Mouse (Mus musculus) R1 (cell line): ENCODE results near the gene Olfr495.

Source experiments
- DNase-seq: peaks from one replicate; pipeline ENCODE4 v3.0.0-alpha.2; 2018; ENCODE audit warnings: low read depth, low spot score

Olfr495 gene

GRCm38 (mm10) chr7:108392867-108393266 is at the start of gene Olfr495:
Gene Olfr495 (plus strand): TSS chr7:108393167.
- no peak for DNase-seq

- DNase-seq, result no peak
These were observed 46.1 kb upstream of the Olfr495 start, which contains the start of gene Olfr493 for GRCm38 (mm10) chr7:108346879-108347278. Gene Olfr493 (minus strand): TSS chr7:108346979.

GRCm38 (mm10) chr7:108365035-108365434 is 27.9 kb upstream of the Olfr495 start, which contains the start of gene Olfr494:
Gene Olfr494 (plus strand): TSS chr7:108365335.
- no peak for DNase-seq

GRCm38 (mm10) chr7:108420121-108420520 is 27.2 kb downstream of the Olfr495 start, which contains the start of gene Olfr497:
Gene Olfr497 (plus strand): TSS chr7:108420421.
- DNase-seq, result no peak
